Mouse (Mus musculus): ENCODE measurements around the gene Tpm4. TPM values are rescaled to one million over a fixed set of nuclear protein-coding genes. Genes with fewer than 3 reads are reported as not detected.

Tpm4 gene
- total RNA-seq, 2 experiments from 2014 or later = 232 to 267 TPM

GRCm38 (mm10) chr8:72138456-72138855, 3.7 kb downstream of the Tpm4 start:
- no peak for DNase-seq (ENCODE audit: low spot score in 2 of 2)

GRCm38 (mm10) chr8:72143256-72143824, 8.6 kb downstream of the Tpm4 start:
- no peak for DNase-seq (ENCODE audit: low spot score in 2 of 2)

GRCm38 (mm10) chr8:72144345-72144975, 9.7 kb downstream of the Tpm4 start:
- no peak for DNase-seq (ENCODE audit: low spot score in 2 of 2)

GRCm38 (mm10) chr8:72145511-72145910, 10.7 kb downstream of the Tpm4 start:
- DNase-seq (ENCODE audit: low spot score in 2 of 2) = no peak

- no peak for DNase-seq (ENCODE audit: low spot score in 2 of 2)
Measured at GRCm38 (mm10) chr8:72146056-72146455, 11.3 kb downstream of the Tpm4 start.

GRCm38 (mm10) chr8:72146556-72146955, 11.8 kb downstream of the Tpm4 start:
- DNase-seq (ENCODE audit: low spot score in 2 of 2) = no peak

- DNase-seq (ENCODE audit: low spot score in 2 of 2) = no peak
Measured at GRCm38 (mm10) chr8:72147266-72147665, 12.5 kb downstream of the Tpm4 start.

GRCm38 (mm10) chr8:72149056-72149455, 14.3 kb downstream of the Tpm4 start:
- no peak for DNase-seq (ENCODE audit: low spot score in 2 of 2)

- no peak for DNase-seq (ENCODE audit: low spot score in 2 of 2)
Measured at GRCm38 (mm10) chr8:72151418-72152078, 16.8 kb downstream of the Tpm4 start.

- no peak for DNase-seq (ENCODE audit: low spot score in 2 of 2)
Measured at GRCm38 (mm10) chr8:72153382-72153781, 18.6 kb downstream of the Tpm4 start.

- DNase-seq (ENCODE audit: low spot score in 2 of 2) = no peak
Measured at GRCm38 (mm10) chr8:72158096-72158495, 23.3 kb downstream of the Tpm4 start.

GRCm38 (mm10) chr8:72158726-72159125, 24.0 kb downstream of the Tpm4 start:
- no peak for DNase-seq (ENCODE audit: low spot score in 2 of 2)

GRCm38 (mm10) chr8:72160007-72160406, 25.2 kb downstream of the Tpm4 start:
- no peak for DNase-seq (ENCODE audit: low spot score in 2 of 2)

- peak; percentile 99 to 100 for DNase-seq (ENCODE audit: low spot score in 2 of 2)
Measured at GRCm38 (mm10) chr8:72160707-72161697, 26.2 kb downstream of the Tpm4 start, which contains the start of gene Rab8a. Rab8a (plus strand) TSS chr8:72161200.

- no peak for DNase-seq (ENCODE audit: low spot score in 2 of 2)
Measured at GRCm38 (mm10) chr8:72162821-72163220, 28.0 kb downstream of the Tpm4 start.

GRCm38 (mm10) chr8:72169098-72169668, 34.4 kb downstream of the Tpm4 start:
- no peak for DNase-seq (ENCODE audit: low spot score in 2 of 2)

GRCm38 (mm10) chr8:72169681-72170249, 35.0 kb downstream of the Tpm4 start:
- DNase-seq (ENCODE audit: low spot score in 2 of 2) = no peak

- DNase-seq (ENCODE audit: low spot score in 2 of 2) = peak; percentile 20 to 46
Measured at GRCm38 (mm10) chr8:72177346-72177925, 42.7 kb downstream of the Tpm4 start.

- DNase-seq (ENCODE audit: low spot score in 2 of 2) = no peak
Measured at GRCm38 (mm10) chr8:72183554-72184202, 48.9 kb downstream of the Tpm4 start.

Data from adrenal gland, postnatal 4 days (tissue).